Mouse (Mus musculus) retina, postnatal 1 day (tissue): ENCODE measurements around the gene Zbtb37.

Source experiments
- DNase-seq: peaks from one replicate; pipeline ENCODE4 v3.0.0-alpha.2; 2012

The Zbtb37 gene

DNA sequence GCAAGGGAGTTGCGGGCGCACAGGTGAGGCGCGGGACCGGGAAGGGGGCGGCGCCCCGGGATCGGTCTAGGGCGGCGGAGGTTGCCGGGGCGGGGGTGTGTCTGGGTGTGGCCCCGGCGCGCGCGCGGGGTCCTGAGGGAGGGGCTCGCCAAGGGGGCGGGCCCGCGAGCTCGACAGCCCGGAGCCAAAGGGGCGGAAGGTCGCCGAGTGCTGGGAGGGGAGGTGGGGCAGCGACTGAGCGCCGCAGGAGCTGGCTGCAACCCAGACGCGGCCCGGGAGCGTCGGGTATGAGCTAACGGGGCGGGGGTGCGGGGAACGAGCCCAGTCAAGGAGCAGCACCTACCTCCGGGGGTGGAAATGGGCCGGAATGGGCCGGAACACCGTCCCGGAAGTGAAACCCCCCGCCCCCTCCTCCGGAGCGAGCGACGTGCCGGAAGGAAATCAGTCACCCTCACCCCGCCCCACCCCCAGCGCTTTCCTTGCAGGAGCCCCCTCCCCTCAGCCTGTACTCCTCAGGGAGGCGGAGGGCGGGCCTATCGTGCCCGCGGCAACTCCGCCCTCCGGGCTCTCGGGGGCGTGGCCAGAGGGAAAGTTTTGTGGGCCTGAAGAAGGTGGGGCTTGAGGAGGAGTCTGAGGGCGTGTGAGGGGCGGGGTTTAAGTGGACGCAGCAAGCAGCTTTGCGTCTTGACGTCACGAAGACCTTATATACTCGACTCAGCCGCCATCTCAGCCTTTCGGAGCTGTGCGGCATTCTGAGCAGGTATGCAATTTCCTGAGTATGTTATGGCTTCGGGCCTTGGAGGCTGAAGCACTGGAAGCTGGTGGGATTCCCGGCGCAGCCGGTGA, at the start of gene Zbtb37:
Zbtb37 (minus strand) TSS at position 415 of the 846 bp plus-strand sequence.
- DNase-seq, result peak; percentile 100

GRCm38 (mm10) chr1:161077243-161077642, 42.6 kb upstream of the Zbtb37 start:
- DNase-seq, result no peak

GRCm38 (mm10) chr1:161076238-161076637, 41.6 kb upstream of the Zbtb37 start:
- no peak for DNase-seq

DNA sequence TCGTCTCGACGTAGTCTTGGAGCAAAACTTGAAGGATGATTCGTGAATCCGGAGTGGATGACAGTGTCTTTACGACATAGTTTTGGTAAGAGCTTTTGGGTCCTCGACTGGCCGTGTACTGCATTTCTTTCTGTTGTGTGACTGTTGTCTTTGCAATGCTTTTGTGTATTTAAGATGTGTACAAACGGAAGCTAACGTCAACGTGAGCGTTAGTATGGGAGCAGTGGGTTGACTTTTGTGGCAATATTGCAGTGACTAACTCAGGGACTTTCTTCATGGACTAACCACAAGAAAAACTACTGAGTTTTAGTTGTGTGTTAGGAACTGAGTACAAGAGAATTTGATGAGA, 36.6 kb upstream of the Zbtb37 start:
- no peak for DNase-seq

DNA sequence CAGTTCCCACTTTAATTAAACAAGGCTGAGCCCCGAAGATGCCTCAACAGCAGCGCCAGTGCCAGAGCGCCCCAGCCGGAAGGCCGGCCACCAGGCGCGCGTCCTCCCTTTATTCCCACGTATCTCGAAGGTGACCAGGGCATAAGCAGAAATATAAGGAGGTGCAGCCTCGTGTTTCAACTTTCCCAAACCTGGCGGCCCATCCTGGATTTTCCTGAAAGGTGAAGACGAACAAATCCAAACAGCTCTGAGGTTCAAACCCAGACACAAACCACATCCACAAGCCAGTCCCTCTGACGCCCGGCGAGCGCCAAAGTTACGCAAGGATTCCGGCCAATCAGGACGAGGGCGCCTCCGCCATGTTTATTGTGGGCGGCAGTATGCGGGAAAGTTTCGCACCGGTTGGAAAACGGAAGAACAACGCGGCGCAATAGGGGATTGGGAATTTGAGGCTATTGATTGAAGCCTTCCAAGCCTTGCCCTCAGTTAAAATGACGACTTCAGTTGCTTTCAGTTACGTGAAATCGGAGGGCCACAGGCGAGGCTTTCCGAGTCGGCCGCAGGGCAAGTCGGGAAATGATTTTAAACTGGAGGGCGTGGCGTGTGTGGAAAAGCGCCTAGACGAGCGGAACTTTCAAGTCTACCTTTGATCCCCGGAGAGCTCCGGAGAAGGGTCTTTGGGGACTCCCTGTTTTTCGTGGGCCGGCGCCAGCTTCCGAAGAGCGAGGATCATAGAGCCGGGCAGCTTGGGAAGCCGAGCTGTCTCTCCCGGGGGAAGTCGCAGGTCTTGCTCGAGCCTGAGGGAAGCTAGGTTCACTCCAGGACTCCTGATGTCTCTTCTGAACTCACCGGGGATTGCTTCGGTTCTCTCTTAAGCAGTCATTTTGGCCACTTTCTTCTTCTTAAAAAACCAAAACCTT, 36.0 kb upstream of the Zbtb37 start, which contains the start of the genes Dars2 and Cenpl:
Dars2 (minus strand) TSS at position 307 of the 920 bp plus-strand sequence.
Cenpl (plus strand) TSS at position 362 of the 920 bp plus-strand sequence.
- DNase-seq, result peak; percentile 99

DNA sequence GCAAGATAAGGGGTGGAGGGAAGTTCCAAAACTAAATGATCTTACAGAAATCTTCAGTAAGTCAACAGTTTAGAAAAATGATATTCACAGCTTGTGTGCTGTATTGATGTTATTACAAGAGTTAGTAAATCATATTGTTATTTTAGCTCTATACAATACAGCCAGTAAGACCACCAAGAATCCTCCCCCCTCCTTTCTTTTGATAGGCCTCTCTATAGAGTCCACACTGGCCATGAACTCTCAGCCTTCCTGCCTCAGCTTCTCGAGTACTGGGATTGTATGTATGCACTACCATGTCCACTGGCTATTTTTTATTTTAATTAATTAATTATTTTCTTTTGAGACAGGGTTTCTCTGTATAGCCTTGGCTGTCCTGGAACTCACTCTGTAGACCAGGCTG, 28.7 kb upstream of the Zbtb37 start:
- DNase-seq, result no peak

GRCm38 (mm10) chr1:161057164-161057563, 22.5 kb upstream of the Zbtb37 start:
- DNase-seq, result no peak

DNA sequence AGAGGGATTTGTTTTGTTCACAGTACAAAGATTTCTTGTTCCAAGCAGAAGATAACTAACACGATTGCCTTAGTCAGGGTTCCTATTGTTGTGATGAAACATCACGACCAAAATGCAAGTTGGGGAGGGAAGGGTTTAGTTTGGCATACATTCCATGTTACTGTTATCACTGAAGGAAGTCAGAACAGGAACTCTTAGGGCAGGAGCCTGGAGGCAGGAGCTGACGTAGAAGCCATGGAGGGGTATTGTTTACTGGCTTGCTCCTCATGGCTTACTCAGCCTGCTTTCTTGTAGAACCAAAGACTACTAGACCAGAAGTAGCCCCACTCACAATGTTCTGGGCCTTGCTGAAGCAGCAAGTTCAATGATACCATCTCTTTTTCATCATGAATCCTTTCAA, 12.3 kb upstream of the Zbtb37 start:
- no peak for DNase-seq

GRCm38 (mm10) chr1:161041261-161042020, 6.8 kb upstream of the Zbtb37 start:
- DNase-seq, result no peak

DNA sequence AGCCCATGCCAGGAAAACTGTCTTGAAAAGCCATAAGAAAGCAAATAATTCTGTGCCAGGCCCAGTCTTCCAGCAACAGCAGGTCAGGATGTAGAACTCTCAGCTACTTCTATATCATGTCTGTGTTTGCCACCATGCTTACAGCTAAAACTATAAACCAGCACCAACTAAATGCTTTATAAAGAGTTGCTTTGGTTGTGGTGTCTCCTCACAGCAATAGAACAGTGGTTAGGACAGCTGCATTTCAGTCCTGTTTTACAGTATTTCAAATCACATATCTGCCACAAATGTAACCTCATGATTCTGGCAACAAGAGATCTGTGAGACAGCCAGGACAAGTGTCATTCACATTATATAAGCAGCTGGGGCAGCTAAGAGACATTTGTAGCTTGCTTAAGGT, 6.2 kb upstream of the Zbtb37 start:
- DNase-seq, result no peak

GRCm38 (mm10) chr1:161040426-161040770, 5.7 kb upstream of the Zbtb37 start:
- no peak for DNase-seq

DNA sequence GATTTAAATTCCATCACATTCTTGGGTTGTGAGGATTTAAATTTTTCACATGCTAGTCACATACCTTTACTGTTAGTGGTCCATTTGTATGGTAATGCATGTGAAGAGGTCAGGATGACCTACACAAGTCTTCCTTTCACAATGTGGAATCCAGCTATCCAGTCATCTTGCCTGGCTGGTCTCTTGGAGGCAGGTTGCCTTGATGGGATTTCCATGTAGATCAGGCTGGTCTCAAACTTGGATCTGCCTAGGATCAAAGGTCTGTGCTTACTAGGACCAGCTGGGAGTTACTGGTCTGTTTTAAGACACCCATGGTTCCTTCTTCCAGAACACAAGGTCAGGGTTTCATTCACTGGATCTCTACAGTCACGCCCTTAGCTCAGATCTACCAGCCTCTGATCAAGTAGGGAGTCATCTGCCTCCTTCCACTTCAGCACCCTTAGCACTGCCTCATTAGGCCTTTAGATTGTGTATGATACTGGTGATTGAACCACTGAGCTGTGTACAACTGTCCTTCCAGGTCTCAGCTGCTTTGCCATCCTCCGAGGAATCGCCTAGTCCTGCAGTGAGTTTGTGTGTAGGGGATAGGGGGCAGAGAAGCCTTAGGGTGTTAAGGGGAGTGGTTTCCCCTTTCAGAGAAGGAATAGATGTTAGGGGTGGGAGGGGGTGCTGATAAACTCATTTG, 5.2 kb upstream of the Zbtb37 start:
- peak; percentile 50 for DNase-seq

DNA sequence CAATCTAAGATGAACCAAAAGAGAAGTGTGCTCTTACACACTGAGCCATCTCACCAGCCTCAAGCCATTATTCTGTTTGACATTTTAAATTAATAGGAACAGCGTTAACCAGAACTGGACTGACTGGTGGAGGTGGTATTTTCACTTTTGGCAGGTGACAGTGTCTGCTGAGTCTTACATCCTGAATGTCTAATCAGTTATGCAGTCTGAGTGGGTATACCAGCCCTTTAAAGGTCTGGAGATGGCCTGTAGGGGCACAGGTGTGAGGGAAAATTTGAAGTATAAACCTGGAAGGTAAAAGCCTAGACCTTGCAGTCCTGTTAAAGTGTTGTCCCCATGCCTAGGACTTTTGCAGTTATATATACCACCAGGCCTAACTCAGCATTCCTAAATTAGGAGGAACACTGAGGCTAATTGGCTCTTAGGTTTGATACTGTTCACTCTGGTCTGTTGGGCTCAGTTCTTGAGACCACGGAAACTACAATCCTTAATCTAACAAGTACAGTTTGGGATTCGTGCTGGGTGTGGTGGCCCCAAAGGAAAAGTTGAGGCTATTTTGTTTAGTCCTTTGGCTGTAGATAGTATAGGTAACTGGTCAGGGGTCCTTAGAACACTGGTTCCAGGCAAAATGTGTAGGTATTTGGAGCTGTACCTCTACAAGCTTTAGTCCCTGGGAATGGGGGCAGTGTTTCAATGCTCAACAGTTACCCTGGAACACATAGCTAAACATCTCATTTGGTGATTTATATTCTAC, 4.5 kb upstream of the Zbtb37 start:
- no peak for DNase-seq

- no peak for DNase-seq
Observed at GRCm38 (mm10) chr1:161038004-161038403, 3.4 kb upstream of the Zbtb37 start.

GRCm38 (mm10) chr1:161037599-161037998, 3.0 kb upstream of the Zbtb37 start:
- DNase-seq, result no peak

- DNase-seq, result no peak
Observed at GRCm38 (mm10) chr1:161037026-161037425, 2.4 kb upstream of the Zbtb37 start.

DNA sequence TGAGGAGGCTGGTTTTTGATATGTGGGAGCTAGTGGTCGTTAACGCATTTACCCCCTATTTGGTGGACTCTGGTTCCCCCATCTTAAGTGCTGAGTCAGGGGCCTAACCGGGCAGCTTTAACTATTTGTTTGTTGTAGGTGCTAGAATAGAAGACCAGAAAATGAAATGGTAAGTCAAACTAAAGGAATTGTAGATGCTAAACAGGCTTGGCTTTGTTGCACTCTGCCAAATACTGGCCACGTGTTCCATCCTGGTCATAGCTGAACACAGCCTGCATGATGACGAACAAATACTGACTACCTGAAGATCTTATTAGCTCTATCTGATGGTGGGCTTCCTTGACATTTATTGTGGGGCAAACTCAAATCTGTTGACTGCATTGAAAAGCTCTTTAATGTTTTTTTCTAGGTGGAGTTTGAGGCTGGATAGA, 1.8 kb upstream of the Zbtb37 start:
- DNase-seq, result peak; percentile 9

DNA sequence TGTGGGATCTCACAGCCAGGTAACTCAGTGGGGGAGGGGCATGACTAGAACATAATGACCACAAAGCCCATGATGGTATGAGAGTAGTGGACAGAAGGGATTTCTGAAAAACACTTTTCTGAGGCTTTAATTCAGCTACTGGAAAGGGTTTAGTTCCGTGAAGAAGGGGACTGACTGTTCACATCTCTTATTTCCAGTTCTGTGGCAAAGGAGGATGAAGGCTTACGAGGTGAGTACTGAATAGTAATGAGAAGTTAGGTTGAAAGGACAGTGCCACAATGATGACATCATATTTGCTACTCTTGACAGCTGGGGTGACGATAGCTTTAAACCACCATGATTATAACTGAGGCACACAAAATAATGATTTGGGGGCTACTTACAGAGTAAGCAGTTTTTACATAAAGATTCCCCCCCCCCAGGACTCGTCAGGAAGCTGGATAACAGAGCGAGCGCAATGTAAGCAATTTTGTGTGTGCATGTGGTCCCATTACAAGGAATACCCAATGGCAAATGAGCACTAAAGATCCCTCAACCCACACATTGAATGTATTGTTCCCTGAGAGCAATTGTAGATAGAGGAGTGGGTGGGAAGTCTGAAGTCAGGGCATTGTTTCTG, 1.2 kb upstream of the Zbtb37 start:
- no peak for DNase-seq

GRCm38 (mm10) chr1:161035281-161035785, 684 bp upstream of the Zbtb37 start:
- no peak for DNase-seq

DNA sequence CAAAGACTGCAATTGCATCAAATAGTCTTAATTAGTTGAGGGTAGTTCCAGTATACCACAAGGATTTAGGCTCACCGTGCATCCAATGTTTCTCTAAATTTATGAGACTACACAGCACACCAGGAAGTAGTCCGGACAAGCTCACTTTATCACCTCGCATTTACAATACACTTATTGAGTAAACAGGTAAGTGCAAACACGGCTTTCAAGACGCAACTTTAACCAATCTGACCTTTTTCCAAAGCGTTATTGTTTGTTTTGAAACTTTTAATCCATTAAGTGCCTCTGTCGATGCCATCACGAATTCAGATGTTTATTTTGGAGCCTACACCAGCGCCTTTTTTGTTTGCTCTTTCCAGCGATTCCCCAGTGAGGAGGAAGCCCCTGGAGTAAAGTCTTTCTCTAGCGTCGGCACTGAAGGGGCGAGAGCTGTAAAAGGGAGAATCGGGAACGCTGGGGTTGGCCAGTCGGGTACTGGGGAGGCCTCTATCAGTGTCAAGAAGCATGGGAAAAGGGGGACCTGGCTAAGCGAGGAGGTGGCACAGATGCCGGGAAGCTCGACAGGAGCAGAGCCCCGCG, 704 bp downstream of the Zbtb37 start:
- DNase-seq, result no peak

DNA sequence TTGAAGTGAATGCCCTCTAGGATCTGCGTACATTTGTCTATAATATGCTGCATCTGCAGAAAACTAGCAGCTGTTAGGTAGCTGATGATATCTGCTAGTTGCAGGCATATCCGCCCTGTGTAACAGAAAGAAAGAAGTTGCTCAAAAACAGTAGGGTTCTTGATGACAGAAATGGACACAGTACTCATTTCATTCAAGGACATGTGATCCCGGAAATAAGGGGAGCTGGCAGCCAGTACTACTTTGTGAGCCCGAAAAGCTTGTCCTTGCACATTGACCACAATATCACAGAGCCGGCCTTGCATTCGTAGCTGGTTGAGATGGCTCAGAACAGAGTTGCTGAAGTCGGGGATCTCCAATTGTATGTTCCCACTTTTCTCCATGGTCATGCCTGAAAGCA, 2.3 kb downstream of the Zbtb37 start:
- no peak for DNase-seq
